Mouse (Mus musculus) sigmoid colon, adult 10 weeks (tissue): ENCODE results near the gene Rhox7b. TPM values are rescaled to one million over a fixed set of nuclear protein-coding genes. Genes with fewer than 3 reads are reported as not detected.

Experiments used
- polyA plus RNA-seq: library from polyadenylated mRNA; stranded (reverse); fragments of 350-450 nt; fragmentation: Illumina TruSeq; extraction: RNeasy Lipid Tissue Mini Kit (QIAGEN cat#74804); gene quantifications from one replicate; pipeline ENCODE4 v1.2.3, GENCODE M21; 2014; ENCODE audit warnings: low read depth, low replicate concordance

Gene Rhox7b
- polyA plus RNA-seq = not detected

DNA sequence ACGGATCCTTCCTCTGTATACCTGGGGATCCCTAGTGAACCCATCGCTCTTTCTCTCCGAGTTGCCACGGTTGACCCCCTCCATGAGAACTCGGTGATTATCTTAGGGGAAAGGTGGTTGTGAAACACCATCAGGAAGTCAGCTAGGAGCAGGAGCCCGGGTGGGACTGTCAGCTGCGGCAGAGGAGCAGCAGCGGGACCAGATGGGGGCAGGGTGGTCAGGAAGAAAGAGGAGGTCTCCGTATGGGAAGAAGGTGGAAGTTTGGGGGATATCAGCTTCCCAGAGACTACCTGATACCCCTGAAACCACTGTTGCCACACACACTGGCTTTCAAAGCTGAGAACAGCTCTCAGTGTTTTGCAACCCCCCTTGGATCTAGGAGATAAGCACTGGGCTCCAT, at the start of gene Rhox7b:
Rhox7b (minus strand) TSS at position 101 of the 400 bp plus-strand sequence.

DNA sequence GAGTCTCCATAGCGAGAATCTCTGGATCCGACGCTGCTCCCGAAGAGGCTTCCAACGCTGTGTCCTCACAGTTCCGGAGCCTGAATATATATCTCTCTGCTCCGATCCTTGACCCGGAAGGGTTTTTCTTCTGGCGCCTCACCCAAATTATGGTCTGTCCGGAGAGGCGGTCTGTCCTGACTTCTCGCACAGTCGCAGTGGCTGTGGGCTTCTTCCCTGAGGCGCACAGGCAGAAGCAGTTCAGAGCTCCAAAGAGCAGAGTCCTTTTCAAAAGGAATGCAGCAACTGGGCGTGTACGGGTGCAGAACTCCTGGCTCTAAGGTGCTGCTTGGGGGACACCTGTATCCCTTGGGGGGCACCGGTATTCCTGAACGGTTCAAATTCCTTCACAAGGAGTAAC, 4.6 kb upstream of the Rhox7b start, which contains the start of gene Rhox9:
Rhox9 (minus strand) TSS at position 101 of the 400 bp plus-strand sequence.

DNA sequence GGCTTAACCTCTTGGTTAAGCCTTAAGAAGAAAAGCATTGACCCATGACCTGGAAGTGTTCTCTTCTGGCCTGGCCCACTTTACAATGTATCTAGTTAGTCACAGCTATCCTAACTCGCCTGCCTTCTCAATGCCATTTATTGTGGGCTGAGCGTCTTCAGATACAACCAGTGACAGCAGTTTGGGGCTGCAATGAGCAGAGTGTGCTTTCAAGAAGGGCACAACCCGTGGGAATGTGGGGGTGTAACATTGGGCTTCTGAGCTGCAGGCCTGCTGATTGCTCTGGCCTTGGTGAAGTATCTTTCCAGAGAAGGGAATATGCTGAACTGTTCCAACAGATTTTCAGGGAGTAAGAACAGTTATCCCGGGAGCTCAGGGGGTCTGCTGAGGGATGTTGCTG, 18.2 kb downstream of the Rhox7b start, which contains the start of gene Rhox8:
Rhox8 (minus strand) TSS at position 101 of the 400 bp plus-strand sequence.

Other genes starting within 250 kb of the Rhox7b start
- not detected for gene Rhox4g, start 245.9 kb downstream of the Rhox7b start, polyA plus RNA-seq
- not detected for gene Rhox3h, start 228.5 kb downstream of the Rhox7b start, polyA plus RNA-seq
- not detected for gene Rhox2h, start 224.0 kb downstream of the Rhox7b start, polyA plus RNA-seq
- not detected for gene Rhox5, start 92.4 kb downstream of the Rhox7b start, polyA plus RNA-seq
- gene Rhox6, start 70.3 kb downstream of the Rhox7b start, polyA plus RNA-seq = not detected
- not detected for gene Rhox7a, start 65.5 kb downstream of the Rhox7b start, polyA plus RNA-seq
- gene Rhox8, start 18.3 kb downstream of the Rhox7b start, polyA plus RNA-seq = not detected
- gene Rhox9, start 4.5 kb upstream of the Rhox7b start, polyA plus RNA-seq = not detected
- gene Btg1-ps1, start 121.6 kb upstream of the Rhox7b start, polyA plus RNA-seq = not detected
- gene Btg1-ps2, start 145.9 kb upstream of the Rhox7b start, polyA plus RNA-seq = not detected
- gene Rhox10, start 169.2 kb upstream of the Rhox7b start, polyA plus RNA-seq = not detected
- gene Rhox11, start 187.9 kb upstream of the Rhox7b start, polyA plus RNA-seq = not detected
- not detected for gene Rhox12, start 213.7 kb upstream of the Rhox7b start, polyA plus RNA-seq
- not detected for gene Rhox13, start 224.0 kb upstream of the Rhox7b start, polyA plus RNA-seq